Mouse (Mus musculus) lung, postnatal 4 days (tissue): ENCODE measurements around the gene Fbxl5.

Experiments
- DNase-seq, 2 experiments: peaks; one replicate each; pipeline ENCODE4 v3.0.0; 2021

Fbxl5 gene

DNA sequence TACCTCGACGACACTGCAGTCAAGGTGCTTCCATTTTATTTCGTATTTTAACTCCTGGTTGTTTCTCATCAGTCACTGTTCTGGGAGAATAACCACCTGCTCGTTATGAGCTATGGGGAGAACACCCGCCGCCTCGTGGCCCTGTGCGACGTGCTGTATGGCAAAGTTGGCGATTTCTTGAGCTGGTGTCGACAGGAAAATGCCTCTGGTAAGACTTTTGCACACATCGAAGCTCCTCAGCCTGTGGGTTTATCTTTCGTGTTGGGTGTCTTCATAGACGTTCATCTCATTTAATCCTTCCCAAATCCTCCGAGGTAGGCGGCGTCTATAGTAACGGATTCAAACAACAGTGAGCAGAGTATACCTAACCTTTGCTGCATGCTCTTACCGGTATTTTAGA lies at the start of gene Fbxl5:
TSS of gene Fbxl5 (minus strand) at position 101 of the 400 bp plus-strand sequence.
- no peak for DNase-seq

DNA sequence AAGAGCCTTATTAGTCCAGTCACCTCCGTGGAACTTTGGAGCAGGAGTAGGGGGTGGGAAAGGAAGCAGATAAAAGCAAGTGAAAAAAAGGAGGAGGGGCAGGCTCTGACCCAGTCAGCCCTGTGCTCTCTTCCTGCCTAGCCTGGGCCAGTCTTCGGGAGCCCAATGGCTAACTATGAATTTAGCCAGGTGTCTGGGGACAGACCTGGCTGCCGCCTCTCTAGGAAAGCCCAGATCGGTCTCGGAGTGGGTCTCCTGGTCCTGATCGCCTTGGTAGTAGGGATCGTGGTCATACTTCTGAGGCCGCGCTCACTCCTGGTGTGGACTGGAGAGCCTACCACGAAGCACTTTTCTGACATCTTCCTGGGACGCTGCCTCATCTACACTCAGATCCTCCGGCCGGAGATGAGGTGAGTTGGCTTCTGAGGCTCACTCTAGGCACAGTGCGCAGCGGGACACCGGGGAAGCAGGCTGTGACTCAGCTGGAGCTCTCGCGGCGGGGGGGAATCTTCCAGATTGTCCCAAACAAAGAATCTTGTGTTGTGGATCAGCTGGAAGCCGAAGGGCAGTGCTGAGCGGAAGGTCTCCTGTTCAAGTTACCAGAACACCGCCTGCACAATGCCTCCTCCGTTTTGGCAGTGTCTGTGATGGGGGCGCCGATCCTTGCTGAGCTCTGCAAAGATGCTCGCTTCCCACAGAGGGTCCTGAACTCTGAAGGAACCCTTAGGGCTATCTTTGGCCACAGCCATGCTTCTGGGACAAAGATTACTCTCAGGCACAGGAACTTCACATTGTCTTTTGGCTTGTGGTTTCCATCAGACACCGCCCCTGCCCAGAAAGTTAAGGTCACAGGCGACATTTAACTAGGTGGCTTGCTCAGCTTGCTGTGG lies 47.5 kb upstream of the Fbxl5 start:
- peak; percentile 37 to 38 for DNase-seq

DNA sequence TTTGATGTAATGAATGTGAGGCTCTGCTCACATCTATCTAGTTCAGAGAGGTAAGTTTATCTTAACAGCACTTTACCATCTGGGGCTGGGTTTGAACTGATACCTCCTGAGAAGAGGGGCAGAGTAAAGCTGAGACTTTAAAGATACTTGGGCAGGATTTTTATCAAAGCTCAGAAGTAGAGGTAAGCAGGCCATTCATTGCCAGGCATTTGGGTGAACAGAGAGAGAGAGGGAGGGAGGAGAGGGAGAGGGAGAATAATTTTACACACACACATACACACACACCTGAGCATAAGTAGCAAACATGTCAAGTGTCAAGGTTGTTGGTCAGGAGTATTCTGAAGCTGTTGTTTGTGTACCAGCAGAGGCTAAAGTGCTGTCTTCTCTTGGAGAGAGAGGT lies 46.8 kb upstream of the Fbxl5 start, which contains the start of gene Cd38:
TSS of gene Cd38 (plus strand) at position 301 of the 400 bp plus-strand sequence.
- DNase-seq = no peak

DNA sequence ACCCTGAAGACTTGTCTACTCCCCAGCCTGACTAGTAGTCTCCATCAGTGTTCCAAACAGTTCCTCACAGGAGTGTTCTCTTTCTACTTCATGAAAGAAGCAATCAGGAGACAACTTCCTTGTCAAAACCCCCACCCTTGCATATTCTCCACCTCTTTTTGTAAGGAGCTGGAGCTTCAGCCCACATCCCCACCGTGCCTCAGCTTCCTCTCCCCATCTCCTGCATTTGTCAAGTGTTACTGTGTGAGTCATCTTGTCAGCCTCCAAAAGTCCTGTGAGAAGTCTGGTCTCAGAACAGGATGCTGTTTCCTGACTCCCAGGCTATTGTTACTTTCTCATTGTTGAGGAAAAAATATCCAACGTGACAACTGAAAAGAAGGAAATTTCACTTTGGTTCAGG lies 43.9 kb upstream of the Fbxl5 start:
- no peak for DNase-seq

DNA sequence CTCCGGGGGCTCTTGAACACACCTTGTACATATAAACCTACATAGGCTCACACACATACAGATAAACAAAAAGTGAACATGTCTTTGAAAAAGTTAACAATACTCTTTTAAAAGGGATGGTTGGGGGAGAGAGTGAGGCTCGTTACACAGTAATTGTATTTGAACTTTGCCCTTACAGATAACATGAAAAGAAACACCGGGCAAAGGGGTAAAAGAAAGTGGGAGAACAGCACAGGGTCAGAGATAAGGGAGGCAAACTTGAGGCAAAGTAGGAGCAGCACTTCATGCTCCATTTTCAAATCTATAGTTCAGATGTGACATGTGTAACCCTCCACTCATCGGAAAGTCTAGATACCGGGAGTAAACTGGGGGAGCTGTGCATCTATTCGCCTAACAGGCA lies 42.2 kb upstream of the Fbxl5 start:
- no peak for DNase-seq

DNA sequence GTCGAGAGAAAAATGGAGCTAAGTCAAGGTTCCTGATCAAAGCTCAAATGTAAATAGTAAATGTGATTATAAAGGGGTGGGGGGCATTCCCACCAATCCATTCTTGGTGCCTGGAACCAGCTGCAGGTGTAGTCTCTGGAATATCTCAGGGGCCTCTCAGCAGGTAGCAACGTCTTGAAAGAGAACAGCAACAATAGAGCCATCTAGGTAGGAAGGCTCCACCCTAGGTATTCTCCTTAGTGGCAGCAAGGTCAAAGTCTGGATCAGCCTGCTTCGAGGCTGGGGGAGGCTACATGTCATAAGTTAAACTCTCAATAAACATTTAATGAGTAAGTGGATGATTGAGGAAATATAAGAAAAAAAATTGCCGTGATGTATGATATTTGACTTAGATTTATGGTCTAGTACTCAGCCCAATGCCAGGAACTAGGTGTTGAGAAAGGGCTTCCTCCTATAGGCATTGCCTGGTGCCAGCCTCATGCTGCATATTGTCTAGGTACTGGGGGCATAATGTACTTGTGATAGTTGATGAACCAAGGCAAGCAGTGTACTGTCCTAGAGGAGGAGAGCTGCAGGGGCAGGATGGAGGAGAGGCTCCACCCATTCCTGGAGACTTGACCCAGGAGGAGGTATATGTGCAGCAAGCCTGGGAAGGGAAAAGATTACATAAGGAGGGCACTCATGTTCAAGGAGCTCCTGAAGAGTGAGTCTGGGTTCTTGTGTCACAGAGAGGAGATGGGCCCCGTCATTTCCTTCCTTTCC lies 39.4 kb upstream of the Fbxl5 start:
- no peak for DNase-seq

DNA sequence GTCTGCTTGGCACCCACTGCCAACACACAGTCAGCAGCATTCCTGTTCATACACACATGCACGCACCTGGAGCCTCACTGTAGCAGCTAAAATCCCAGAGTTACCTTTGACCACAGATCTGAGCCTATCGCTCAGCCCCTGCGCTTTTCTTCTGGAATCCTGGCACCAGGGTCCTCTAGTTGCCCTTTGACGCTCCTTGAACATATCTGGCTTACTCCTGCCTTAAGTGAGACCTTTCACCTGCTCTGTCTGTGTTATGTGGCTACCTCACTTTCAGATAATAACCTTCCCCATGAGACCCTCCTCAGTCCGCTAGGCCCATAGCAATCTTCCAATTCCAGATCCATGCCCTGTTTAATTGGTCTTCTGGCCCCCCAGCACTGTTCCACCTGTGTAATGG lies 38.7 kb upstream of the Fbxl5 start:
- no peak for DNase-seq

DNA sequence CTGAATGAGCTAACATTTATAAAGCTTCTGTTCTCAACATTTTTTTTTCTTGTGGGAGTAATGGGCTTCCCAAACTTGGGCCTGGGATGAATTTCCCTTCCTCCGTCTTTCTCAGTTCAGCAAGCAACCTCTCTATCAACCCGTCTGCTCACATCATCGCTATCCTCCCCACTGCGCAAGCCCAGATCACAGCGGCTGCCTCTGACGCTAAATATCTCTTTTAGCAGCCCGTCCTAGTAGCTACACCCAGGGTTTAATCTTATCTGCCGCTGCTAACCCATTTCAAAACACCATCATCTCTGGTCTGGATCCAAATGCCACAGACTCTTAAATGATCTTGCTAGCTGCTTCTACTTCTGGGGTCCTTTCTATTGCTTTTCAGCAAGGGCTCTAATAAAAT lies 38.2 kb upstream of the Fbxl5 start:
- DNase-seq = no peak

DNA sequence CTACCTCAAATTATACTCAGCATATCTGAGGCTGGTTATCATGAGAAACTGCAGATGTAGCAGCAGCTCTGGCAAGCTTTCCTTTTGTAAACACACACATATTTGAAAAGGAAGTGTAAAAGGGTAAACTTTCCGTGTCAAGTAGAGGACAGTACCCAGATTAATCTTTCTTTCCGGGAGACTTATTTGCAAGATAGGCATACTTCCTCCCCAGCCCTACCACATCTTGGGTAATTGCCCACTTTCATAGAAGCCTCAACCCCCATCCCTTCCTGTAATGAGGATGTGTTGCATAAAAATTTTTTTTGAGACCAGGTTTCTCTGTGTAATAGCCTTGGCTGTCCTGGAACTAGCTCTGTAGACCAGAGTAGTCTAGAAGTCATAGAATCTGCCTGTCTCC lies 34.3 kb upstream of the Fbxl5 start:
- DNase-seq = no peak

DNA sequence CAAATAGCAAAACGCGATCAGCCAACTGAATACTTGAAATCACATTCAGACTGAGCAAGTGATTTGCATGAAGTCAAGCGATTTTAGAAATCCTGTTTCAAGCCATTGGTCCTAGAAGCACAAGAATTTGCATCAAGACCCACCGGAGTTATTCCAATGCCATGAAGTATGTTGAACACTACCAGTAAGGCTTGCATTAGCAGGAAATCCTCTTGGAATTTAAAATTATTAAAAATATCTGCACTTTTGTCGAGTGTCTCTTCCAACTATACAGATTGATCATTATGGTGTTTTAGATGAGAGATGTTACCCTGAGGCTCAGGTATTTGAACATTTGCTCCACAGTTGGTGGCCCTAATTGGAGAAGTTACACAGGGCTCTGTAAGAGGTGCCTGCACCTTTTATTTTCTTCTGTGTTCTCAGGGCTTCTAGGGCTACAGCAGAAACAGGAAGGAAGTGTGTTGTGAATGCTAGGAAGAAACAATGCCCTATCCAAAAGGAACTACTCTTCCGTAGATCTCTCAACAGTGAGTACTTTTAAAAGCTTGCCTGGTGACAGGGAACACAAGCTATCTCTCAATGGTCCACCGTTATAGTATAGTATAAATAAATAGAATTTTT lies 32.5 kb upstream of the Fbxl5 start:
- DNase-seq = no peak

DNA sequence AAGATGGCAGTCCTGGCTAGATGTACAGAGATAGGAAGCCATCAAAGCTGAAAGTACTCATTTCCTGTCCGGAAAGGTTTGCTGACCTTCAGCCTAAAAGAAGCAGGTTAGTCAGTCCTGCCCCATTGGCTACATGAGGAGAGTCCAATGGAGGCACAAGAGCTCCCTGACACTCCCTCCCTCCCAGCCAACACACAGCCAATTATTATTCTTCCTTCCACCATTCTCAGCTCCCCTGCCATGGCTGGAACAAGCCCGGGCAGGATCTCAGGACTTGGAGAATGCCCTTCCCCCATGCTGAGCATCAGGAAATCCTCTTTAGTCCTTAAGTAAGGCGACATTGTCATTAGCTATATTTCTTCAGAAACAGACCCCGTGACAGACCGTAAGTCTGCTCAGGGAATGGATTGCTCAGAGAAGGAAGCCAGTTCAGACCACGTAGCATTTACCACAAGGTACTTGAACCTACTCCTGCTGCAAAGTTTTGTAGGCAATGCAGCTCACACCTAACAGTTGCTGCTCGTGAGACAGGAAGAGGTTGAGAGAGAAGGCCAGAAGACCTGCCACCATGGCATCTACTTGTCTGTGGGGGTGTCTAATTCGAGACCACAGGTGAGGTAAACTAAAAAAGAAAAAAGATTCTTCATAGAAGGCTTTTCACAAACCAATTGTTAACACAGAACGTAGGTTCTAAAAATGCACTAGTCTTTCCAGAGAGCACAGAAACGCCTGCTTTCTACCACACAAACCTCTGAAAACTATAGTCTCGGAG lies 31.8 kb upstream of the Fbxl5 start:
- DNase-seq = peak in 1 of 2 experiments; percentile 41

DNA sequence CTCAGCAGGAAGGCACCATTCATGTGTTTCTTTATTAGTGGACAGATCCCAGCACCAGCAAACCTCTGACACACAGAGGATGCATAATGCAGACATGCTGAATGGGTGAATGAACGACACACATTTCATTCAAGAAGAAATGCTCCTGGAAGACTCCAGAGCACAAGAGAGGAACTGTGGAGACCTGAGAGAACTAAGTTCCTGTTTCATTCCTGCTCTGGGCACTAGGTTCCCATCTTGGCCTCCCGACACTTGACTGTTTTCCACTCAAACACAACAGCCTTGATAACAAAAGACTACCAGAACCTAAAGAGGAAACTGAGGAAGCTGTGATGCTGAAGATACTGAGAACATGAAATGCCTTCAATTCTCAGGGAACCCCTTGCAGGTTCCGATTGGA lies 26.8 kb upstream of the Fbxl5 start:
- no peak for DNase-seq

DNA sequence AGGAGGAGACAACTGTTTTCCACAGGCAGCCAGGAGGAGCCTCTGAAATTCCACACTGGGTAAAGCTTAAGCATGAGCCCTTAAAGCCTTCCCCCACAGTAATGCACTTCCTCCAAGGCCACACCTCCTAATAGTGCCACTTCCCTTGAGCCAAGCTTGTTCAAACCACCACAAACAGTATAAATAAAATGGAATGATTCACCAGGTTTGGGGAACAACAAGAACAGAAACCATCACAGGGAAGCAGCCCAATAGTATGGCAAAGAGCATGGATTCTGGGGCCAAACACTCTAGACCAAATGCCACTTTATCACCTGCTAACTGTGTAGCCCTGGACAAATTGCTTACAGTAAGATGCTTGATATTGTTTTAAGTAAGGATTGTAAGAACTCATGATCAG lies 26.1 kb upstream of the Fbxl5 start:
- no peak for DNase-seq

DNA sequence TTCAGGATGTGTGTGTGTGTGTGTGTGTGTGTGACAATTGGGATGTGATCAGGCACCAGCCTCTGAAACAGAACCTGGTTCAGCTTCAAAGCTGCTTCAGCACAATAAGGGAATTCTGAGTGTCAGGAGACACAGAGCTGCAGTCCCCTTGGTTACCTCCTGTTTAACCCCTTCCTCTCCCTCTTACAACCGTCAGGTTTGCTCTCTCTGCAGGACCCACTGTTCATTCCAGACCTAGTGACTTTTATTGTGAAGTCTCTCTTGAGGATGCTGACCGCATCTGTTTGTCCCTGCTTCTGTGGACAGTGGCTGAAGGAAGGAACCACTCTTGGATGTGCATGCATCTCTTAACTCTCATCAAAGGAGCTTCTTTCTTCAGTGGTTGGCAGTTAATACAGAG lies 24.8 kb upstream of the Fbxl5 start:
- peak; percentile 29 to 35 for DNase-seq

DNA sequence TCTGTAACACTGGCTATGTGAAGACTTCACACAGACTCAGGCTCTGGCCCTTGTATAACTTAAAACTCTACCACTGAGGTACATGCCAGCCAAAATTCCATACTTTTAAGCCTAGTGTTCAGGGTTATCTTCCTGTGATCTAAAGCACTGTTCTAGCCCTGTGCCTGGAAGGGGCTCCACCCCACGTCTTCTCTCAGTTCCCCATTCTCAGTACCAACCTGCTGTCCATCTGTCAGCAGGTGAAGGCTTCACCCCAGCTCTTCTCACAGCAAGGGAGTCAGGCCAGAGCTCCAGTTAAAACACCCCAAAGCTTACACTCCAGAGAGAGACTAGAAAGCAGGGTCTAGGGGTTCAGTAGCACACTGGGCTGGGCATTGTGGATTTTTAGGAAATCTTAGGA lies 24.2 kb upstream of the Fbxl5 start:
- DNase-seq = no peak

DNA sequence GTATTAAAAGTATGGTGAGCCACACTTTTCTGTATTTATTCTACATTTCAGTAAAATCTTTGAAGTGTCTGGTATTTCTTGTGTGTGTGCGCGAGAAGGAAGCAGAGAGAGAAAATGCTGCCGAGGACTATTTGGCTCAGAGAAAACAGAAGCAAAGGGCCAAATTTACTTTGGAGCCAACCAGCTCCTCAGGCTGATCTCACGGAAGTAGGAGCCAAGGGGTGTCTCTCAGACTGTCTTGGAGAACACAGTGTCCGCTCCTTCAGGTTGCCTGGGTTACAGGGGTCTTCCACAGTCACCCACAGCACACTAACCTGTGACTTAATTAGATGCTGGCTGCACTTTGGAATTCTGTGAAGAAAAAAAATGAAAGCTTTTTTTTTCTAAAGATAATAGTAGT lies 23.6 kb upstream of the Fbxl5 start:
- no peak for DNase-seq

DNA sequence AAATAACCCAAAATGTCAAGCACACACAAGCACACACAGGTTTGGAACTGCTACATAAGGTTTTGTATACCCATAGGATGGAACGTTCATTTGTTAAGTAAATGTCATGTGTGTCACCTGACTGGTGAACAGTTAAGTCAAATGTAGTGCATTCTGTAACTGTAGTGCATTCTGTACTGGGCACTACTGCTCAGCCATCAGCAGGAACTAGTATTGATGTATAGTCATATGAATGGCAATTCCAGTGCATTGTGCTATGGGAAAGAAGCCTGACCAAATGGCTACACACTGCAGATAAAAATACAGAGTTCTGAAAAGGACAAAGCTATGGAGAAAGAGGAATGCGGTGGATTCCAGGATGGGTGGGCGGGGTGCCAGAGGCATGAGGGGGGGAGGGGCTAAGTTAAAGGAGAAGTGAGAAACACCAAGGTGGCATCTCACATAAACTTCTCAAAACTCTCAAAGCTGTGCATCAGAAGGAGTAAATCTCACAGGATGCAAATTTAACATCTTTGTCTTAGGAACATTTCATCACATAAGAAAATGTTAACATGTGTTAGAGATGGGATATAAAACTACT lies 21.2 kb upstream of the Fbxl5 start:
- no peak for DNase-seq

DNA sequence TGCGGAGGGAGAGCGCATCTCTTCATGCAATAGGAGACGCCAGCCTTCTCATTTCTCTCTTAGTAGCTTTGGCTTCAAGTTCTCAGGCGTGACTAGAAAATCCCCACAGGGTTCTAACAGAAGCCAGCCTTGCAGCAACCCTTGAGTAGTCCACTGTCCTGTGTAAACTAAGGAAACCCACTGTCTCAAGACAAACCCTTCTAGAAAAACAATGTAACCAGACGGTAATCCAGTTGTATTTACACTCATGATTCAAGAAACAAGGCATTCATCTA lies 20.5 kb upstream of the Fbxl5 start:
- peak in 1 of 2 experiments; percentile 12 for DNase-seq

DNA sequence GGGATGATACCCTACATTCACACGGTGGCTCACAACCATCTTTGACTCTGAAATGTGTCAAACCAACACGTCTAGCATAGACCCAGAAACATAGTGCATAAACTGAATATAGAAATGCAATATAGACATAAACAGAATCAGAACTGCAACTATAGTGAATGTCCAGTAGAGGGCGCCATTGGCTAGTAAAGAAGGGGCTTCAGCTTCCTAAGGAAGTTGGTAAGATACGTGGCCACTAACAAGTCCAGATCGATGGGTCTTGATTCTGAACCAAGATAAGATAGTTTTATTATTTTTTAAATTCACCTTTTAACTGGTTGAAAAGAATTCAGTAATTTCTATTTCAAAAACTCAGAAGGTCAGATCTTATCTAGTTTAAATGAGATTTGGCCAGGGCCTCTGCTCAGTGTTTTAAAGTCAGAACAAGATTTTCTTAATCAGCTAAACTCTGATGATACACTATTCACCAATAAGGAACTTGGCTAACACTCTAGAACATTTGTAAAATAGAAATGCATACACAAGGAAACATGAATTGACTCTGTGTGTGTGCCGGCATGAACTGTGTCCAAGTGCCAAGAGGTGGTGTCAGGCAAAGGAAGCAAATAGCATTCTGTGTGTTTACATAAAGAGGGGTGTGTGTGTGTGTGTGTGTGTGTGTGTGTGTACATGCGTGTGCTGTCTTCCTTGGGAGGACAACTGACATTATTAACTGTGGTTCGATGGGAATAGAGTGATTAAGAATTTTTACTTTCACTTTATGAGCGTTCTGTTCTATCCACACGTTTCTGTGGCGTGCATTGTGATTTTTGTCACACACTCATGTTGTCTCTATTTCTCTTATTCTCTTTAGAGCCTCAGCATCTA lies 19.9 kb upstream of the Fbxl5 start:
- peak; percentile 42 to 69 for DNase-seq

DNA sequence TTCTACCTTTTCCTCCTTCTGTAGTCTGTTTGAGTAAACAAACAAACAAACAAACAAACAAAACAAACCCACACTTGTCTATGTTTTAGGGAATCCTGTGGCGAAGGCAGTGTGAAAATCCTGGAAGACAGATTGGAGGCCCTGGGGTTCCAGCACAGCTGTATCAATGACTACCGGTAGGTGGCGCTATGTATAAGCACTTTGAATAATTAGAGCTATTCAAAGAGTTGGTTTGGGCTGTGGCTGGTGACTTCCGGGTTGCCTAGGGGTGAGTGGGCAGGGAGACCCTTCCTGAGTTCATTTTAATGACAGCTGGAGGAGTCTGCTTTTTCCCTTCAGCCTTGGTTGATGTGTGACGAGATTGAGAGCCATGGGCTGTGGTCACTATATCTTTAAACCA lies 15.9 kb upstream of the Fbxl5 start:
- peak in 1 of 2 experiments; percentile 54 for DNase-seq

DNA sequence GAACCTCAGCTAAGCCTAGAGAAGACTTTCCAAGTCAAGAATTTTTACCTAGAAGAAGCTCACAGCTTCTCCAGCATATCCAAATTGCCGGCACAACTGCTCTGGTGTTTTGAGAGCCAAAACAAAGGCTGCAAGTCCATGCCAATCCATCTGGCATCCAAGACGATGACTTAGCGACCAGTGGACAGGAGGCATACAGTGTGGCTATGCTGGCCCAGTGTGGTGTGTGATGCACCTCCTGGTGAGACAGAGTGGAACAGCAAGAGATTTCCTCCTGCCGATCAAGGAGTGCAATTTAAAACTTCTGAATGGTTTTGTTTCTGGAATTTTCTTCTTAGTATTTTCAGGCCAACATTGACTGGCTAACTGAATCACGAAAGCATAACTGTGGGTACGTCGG lies 15.2 kb upstream of the Fbxl5 start:
- DNase-seq = peak; percentile 31 to 36

DNA sequence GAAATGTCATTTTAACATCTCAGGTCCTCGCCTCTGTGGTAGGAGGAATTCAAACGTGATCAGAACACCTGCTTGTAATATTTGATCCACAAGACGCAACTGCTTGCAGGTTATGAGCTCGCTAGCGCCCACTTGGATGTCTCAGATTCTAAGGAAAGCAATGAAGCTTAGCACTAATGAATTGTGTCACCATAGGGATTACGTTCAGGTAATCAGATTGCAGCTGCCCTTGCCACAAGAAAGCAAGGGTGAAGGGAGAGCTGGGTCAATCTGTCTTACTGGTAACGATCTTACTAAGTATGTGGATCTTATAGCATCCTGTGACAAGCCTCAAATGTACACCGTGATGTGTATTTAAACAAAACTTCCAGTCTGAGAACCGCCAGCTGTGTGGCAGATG lies 5.9 kb upstream of the Fbxl5 start:
- DNase-seq = no peak
